Mouse (Mus musculus) megakaryocyte progenitor cell, adult 5-6 weeks (primary cell): ENCODE data around the gene Cfap43. TPM values are rescaled to one million over a fixed set of nuclear protein-coding genes. Genes with fewer than 3 reads are reported as not detected.

ENCODE experiments used
- total RNA-seq, 2 experiments: library from RNA; stranded (forward) in 1 of 2; stranded (reverse) in 1 of 2; fragments of 157-497, 149-512 nt in 1 of 2; fragments of 200-1000 nt in 1 of 2; gene quantifications; 2 replicates each; pipeline versions ENCODE4 v1.2.3 to v1.2.4; 2015 to 2017

Cfap43 gene
- total RNA-seq, 2 experiments from 2014 or later, result not detected

Other genes starting within 250 kb of the Cfap43 start
- gene Col17a1, start 227.2 kb downstream of the Cfap43 start, total RNA-seq (2015), result not detected in 2 replicates
- gene Col17a1, start 227.2 kb downstream of the Cfap43 start, total RNA-seq (2017), result 0.14 TPM in 1 of 2 replicates, not detected in the other
- 122 and 128 TPM in 2 replicates for gene Sfr1, start 187.6 kb downstream of the Cfap43 start, total RNA-seq (2015)
- gene Sfr1, start 187.6 kb downstream of the Cfap43 start, total RNA-seq (2017), result 131 and 138 TPM in 2 replicates
- 413 and 417 TPM in 2 replicates for gene Gsto1, start 64.3 kb downstream of the Cfap43 start, total RNA-seq (2015)
- gene Gsto1, start 64.3 kb downstream of the Cfap43 start, total RNA-seq (2017), result 162 and 194 TPM in 2 replicates
- not detected in 2 replicates for gene Gsto2, start 53.8 kb downstream of the Cfap43 start, total RNA-seq (2015)
- gene Gsto2, start 53.8 kb downstream of the Cfap43 start, total RNA-seq (2017), result 0.34 and 0.62 TPM in 2 replicates
- 10.2 and 13.1 TPM in 2 replicates for gene Itprip, start within 50 bp of the Cfap43 start, total RNA-seq (2015)
- gene Itprip, start within 50 bp of the Cfap43 start, total RNA-seq (2017), result 12.1 and 18.3 TPM in 2 replicates
- not detected in 2 replicates for gene Cfap58, start 18.4 kb upstream of the Cfap43 start, total RNA-seq (2015)
- not detected in 2 replicates for gene Cfap58, start 18.4 kb upstream of the Cfap43 start, total RNA-seq (2017)